Mouse (Mus musculus) heart, embryonic 10.5 days (tissue): ENCODE data around the gene Mysm1. TPM values are rescaled to one million over a fixed set of nuclear protein-coding genes. Genes with fewer than 3 reads are reported as not detected.
A peak's percentile ranks its signal among the peaks of the same experiment; 100 is the strongest.

Experiments used
- DNase-seq: peaks from one replicate; pipeline ENCODE4 v3.0.0-alpha.2; 2017; ENCODE audit warnings: low spot score
- H3K27ac ChIP-seq: fragments of 300-500 bp; sonication (generic); 2 replicates; pipeline ENCODE4 v1.5.1; 2016; ENCODE audit warnings: mild to moderate bottlenecking
- H3K27me3 ChIP-seq: fragments of 300-500 bp; sonication (generic); 2 replicates; pipeline ENCODE4 v1.6.1; 2016; ENCODE audit warnings: mild to moderate bottlenecking; ENCODE audit not compliant: poor library complexity, insufficient read depth, severe bottlenecking
- H3K36me3 ChIP-seq: fragments of 300-500 bp; sonication (generic); 2 replicates; pipeline ENCODE4 v1.6.1; 2016; ENCODE audit warnings: mild to moderate bottlenecking, moderate library complexity
- H3K4me1 ChIP-seq: fragments of 300-500 bp; sonication (generic); 2 replicates; pipeline ENCODE4 v1.6.1; 2016; ENCODE audit warnings: mild to moderate bottlenecking
- H3K4me3 ChIP-seq: fragments of 300-500 bp; sonication (generic); 2 replicates; pipeline ENCODE4 v1.5.1; 2016; ENCODE audit warnings: mild to moderate bottlenecking, moderate library complexity
- H3K9me3 ChIP-seq: fragments of 300-500 bp; sonication (generic); 2 replicates; pipeline ENCODE4 v1.6.1; 2016; ENCODE audit warnings: mild to moderate bottlenecking, moderate library complexity
- WGBS: fragments of 180-500 bp; shearing (Covaris S2); methylation state at CpG from one replicate; pipeline ENCODE4 v1.1.7; 2016; 5-methylcytosine and 5-hydroxymethylcytosine counted together
- polyA plus RNA-seq: library from polyadenylated mRNA; unstranded; fragments of >200 nt; fragmentation: Nextera tagmentation; extraction: Ambion mirVana; gene quantifications from 2 replicates; pipeline ENCODE4 v1.2.1, GENCODE M21; 2016

Mysm1 gene
- polyA plus RNA-seq, 1 experiment from 2014 or later = 22.3 TPM

DNA sequence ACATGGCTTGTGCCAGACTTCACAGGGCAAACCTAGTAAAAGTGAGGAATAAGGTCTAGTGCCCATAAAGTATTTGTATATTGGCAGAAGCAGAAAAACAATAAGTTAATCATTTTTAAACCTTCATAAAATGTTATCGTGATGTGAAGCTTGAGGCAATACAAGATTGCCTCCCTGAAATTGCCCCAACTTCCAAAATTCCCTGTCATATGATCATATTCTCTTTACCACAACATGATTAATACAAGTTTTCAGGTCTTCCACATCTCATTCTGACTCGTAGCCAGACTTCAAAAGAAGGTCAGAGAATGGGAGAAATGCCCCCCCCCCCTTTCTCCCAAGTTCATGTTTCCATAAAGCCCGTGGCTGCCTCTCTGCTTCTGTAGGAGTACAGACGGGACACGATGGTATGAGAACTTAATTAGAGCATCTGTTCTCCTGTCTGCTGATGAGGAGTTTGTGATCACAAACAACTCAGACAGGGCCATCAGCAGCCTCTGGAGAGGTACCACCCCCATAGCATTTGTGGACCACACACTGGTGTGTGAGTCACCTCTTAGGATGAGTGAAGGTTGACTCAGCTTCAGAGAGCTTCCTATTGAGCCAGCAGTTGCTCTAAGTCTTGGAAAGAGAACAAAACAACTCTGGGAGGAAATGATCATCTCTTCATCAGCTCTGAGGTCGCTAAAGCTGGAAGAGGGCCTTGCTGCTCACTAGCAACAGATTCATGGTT is 22.3 kb upstream of the Mysm1 start:
- H3K27ac ChIP-seq = no peak overlapping the region
- H3K4me3 ChIP-seq = no peak overlapping the region
- H3K27me3 ChIP-seq = no peaks in the 10 kb centered on the region
- 64% methylated on average over 6 of the region's 6 CpGs for WGBS
- DNase-seq = no peak
- H3K4me1 ChIP-seq = no peaks in the 10 kb centered on the region
- no peaks in the 10 kb centered on the region for H3K9me3 ChIP-seq
- no peaks in the 10 kb centered on the region for H3K36me3 ChIP-seq

DNA sequence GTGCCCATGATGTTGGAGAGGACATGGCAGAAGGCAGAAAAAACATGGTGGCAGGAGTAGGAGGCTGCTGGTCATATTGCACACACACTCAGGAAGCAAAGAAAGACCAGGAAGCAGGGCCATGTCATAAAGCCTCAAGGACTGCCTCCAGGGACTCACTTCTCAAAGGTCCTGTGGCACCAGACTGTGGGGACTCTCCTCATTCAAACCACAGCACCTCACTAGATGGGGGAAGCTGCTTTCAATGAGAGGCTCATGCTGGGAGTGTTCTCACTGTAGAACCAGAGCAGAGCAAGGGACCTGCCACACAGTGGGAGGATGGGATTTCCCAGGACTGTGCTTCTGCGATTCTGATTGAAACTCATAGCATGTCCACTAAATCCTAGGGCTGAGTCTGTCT is 21.2 kb upstream of the Mysm1 start:
- Histone ChIP-seq H3K27ac (no peak overlapping the region), H3K36me3 (no peaks in the 10 kb centered on the region), H3K27me3 (no peaks in the 10 kb centered on the region), H3K9me3 (no peaks in the 10 kb centered on the region), H3K4me1 (no peaks in the 10 kb centered on the region), H3K4me3 (no peak overlapping the region)
- 77% methylated on average over 1 of the region's 1 CpGs for WGBS
- DNase-seq = no peak

GRCm38 (mm10) chr4:94999249-94999648 is 20.3 kb upstream of the Mysm1 start:
- 64% methylated on average over 3 of the region's 3 CpGs for WGBS
- Histone ChIP-seq H3K27me3 (no peaks in the 10 kb centered on the region), H3K27ac (no peak overlapping the region), H3K4me3 (no peak overlapping the region), H3K36me3 (no peaks in the 10 kb centered on the region), H3K9me3 (no peaks in the 10 kb centered on the region), H3K4me1 (no peaks in the 10 kb centered on the region)
- DNase-seq = no peak

GRCm38 (mm10) chr4:94995862-94996261 is 17.0 kb upstream of the Mysm1 start:
- H3K36me3 ChIP-seq = no peaks in the 10 kb centered on the region
- H3K9me3 ChIP-seq = no peaks in the 10 kb centered on the region
- H3K4me3 ChIP-seq = no peak overlapping the region
- H3K27ac ChIP-seq = no peak overlapping the region
- DNase-seq = no peak
- 88% methylated on average over 4 of the region's 4 CpGs for WGBS
- no peaks in the 10 kb centered on the region for H3K27me3 ChIP-seq
- no peaks in the 10 kb centered on the region for H3K4me1 ChIP-seq

DNA sequence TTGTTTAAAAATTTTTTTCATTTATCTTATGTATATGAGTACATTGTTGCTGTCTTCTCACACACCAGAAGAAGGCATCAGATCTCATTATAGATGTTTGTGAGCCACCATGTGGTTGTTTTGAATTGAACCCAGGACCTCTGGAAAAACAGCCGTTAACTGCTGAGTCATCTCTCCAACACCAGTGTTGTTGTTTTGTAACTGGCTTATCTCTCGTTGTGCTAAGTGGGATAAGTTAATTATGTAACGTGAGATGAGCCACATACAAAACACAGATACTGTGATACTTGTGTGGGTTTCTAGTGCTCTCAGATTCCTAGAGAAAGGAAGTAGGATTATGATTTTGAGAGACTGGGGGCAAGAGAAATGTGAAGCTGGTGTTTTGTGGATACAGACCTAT is 11.3 kb upstream of the Mysm1 start:
- 31% methylated on average over 3 of the region's 3 CpGs for WGBS

GRCm38 (mm10) chr4:94987725-94988124 is 8.8 kb upstream of the Mysm1 start:
- no peaks in the 10 kb centered on the region for H3K27me3 ChIP-seq
- H3K4me3 ChIP-seq = no peak overlapping the region
- no peaks in the 10 kb centered on the region for H3K9me3 ChIP-seq
- H3K36me3 ChIP-seq = no peaks in the 10 kb centered on the region
- 47% methylated on average over 4 of the region's 4 CpGs for WGBS
- no peak overlapping the region for H3K27ac ChIP-seq
- no peak for DNase-seq
- H3K4me1 ChIP-seq = no peaks in the 10 kb centered on the region

More for the DNA sequence above, 11.3 kb upstream of the Mysm1 start:
- Histone ChIP-seq H3K36me3 (no peaks in the 10 kb centered on the region), H3K27me3 (no peaks in the 10 kb centered on the region), H3K9me3 (no peaks in the 10 kb centered on the region), H3K4me3 (no peak overlapping the region), H3K27ac (no peak overlapping the region), H3K4me1 (no peaks in the 10 kb centered on the region)
- DNase-seq = no peak

- Histone ChIP-seq H3K36me3 (peaks cover 9% of the 10 kb centered on the region), H3K27me3 (no peaks in the 10 kb centered on the region), H3K4me3 (peak overlapping the region; percentile 86), H3K4me1 (peaks cover 11% of the 10 kb centered on the region), H3K9me3 (no peaks in the 10 kb centered on the region), H3K27ac (peak overlapping the region; percentile 95)
- whole genome bisulfite sequencing = 54% methylated on average over 4 of the region's 4 CpGs
- DNase-seq = no peak
Observed at GRCm38 (mm10) chr4:94979500-94979915, 608 bp upstream of the Mysm1 start.

- Histone ChIP-seq H3K27me3 (no peaks in the 10 kb centered on the region), H3K4me1 (peaks cover 11% of the 10 kb centered on the region), H3K4me3 (no peak overlapping the region), H3K9me3 (no peaks in the 10 kb centered on the region), H3K36me3 (peaks cover 43% of the 10 kb centered on the region), H3K27ac (no peak overlapping the region)
- no peak for DNase-seq
- 88% methylated on average over 2 of the region's 2 CpGs for WGBS
Observed at GRCm38 (mm10) chr4:94973321-94973720, 5.6 kb downstream of the Mysm1 start.

DNA sequence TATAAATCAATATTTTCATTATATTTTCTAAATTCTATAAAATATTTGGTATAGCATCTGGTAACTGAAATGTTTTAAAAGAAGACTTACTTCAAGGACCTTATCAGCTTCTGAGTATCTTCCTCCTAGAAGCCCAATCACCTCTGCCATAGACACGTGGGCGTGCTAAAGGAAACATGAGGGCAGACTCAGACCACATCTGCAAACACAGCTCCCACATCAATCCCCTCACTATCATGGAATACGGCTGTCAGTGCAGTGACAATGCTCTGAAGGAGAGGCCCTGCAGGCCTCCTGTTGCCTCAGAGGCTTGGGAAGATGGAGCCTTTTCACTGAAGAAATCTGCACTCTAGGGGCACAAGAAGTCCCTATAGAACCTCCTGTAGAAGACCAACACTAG is 26.1 kb downstream of the Mysm1 start:
- no peak overlapping the region for H3K4me3 ChIP-seq
- no peaks in the 10 kb centered on the region for H3K9me3 ChIP-seq
- no peaks in the 10 kb centered on the region for H3K27me3 ChIP-seq
- DNase-seq = no peak
- H3K36me3 ChIP-seq = peaks cover 76% of the 10 kb centered on the region
- H3K27ac ChIP-seq = no peak overlapping the region
- 70% methylated on average over 3 of the region's 3 CpGs for WGBS
- H3K4me1 ChIP-seq = no peaks in the 10 kb centered on the region

DNA sequence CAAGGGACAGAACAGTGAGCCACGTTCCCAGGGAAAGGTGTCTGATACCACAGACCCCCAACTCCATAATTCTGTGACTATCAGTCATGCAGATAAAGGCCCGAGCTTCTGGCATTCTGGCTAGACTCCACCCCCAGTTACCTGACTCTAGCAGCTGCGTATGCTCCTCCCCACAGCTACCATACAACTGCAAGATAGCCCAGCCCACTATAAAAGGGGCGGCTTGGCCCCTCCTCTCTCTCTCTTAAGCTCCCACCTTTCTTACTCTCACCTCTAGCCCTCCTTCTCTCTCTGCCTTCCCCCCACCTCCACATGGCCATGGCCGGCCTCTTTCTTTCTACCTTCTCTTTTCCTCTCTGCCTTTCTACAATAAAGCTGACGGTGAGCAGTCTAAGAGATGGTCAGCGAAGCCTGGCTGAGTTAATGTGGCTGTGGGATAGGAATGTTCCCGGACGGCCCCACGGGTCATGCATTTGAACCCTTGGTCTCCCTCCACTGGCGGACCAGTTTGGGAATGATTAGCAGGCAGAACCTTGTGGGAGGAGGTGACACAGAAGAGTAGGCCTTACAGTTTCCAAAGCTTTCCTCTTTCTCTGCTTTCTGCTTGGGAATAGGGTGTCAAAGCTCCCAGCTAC is 37.6 kb downstream of the Mysm1 start:
- DNase-seq = no peak
- no peak overlapping the region for H3K4me3 ChIP-seq
- H3K36me3 ChIP-seq = peaks cover 40% of the 10 kb centered on the region
- WGBS = 69% methylated on average over 11 of the region's 11 CpGs
- no peaks in the 10 kb centered on the region for H3K9me3 ChIP-seq
- no peaks in the 10 kb centered on the region for H3K27me3 ChIP-seq
- H3K27ac ChIP-seq = no peak overlapping the region
- H3K4me1 ChIP-seq = no peaks in the 10 kb centered on the region

- H3K27ac ChIP-seq = no peak within 1 kb of the TSS
- no peaks in the 10 kb centered on the region for H3K4me1 ChIP-seq
- DNase-seq = no peak
- H3K4me3 ChIP-seq = no peak within 1 kb of the TSS
- no peaks in the 10 kb centered on the region for H3K36me3 ChIP-seq
- H3K27me3 ChIP-seq = no peaks in the 10 kb centered on the region
- no peaks in the 10 kb centered on the region for H3K9me3 ChIP-seq
Observed at GRCm38 (mm10) chr4:94928743-94929142, 50.2 kb downstream of the Mysm1 start, which contains the start of gene Eqtn. Gene Eqtn, minus strand, starts transcription at chr4:94928843.

DNA sequence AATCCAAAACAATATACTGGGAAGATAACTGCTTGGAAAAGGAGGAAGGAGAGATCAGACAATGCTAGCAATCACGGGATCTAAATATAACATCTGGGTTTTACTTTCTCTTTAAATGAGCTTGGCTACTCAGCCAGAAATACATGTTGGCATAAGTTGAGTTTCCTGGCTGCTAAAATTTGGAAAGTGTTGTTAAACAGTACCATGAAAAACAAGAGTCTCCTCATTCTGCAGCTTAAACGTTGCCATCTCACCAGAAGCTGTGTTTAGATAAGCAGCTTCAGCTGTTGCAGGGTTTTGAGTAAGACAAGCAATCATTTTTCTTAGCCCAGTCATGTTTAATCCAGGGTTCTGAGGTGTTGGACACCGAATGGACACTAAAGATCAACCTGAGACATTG is 77.1 kb downstream of the Mysm1 start:
- H3K27me3 ChIP-seq = no peaks in the 10 kb centered on the region
- no peak overlapping the region for H3K4me3 ChIP-seq
- 59% methylated on average over 3 of the region's 3 CpGs for WGBS
- H3K4me1 ChIP-seq = no peaks in the 10 kb centered on the region
- H3K27ac ChIP-seq = no peak overlapping the region
- H3K9me3 ChIP-seq = no peaks in the 10 kb centered on the region
- no peak for DNase-seq
- H3K36me3 ChIP-seq = no peaks in the 10 kb centered on the region

- WGBS = 9% methylated on average over 2 of the region's 2 CpGs
- H3K4me1 ChIP-seq = no peaks in the 10 kb centered on the region
- H3K27ac ChIP-seq = no peak overlapping the region
- no peaks in the 10 kb centered on the region for H3K36me3 ChIP-seq
- DNase-seq = no peak
- no peak overlapping the region for H3K4me3 ChIP-seq
- H3K9me3 ChIP-seq = no peaks in the 10 kb centered on the region
- H3K27me3 ChIP-seq = no peaks in the 10 kb centered on the region
Observed at GRCm38 (mm10) chr4:94900744-94901143, 78.2 kb downstream of the Mysm1 start.
